Mouse (Mus musculus) MEL (cell line): ENCODE data around the gene Pigk. TPM values are rescaled to one million over a fixed set of nuclear protein-coding genes. Genes with fewer than 3 reads are reported as not detected.

Experiments used
- DNase-seq: peaks from one replicate; pipeline ENCODE4 v3.0.0; 2011; ENCODE audit warnings: low read depth, low spot score
- H3K27ac ChIP-seq: 2 replicates; pipeline ENCODE4 v1.5.1; 2012; ENCODE audit warnings: low read depth, mild to moderate bottlenecking, control low read depth, low read length, moderate library complexity; ENCODE audit not compliant: control insufficient read depth
- H3K27me3 ChIP-seq, 2 experiments: fragments of 150-350 bp in 1 of 2; sonication (generic) in 1 of 2; 2 replicates each; pipeline ENCODE4 v1.6.1; 2012; ENCODE audit warnings: low read length in 2 of 2, mild to moderate bottlenecking in 2 of 2, improper control_type of control experiment in 1 of 2, moderate library complexity in 1 of 2; ENCODE audit not compliant: insufficient read depth in 2 of 2, control insufficient read depth in 1 of 2
- H3K36me3 ChIP-seq, 2 experiments: 2 replicates each; pipeline ENCODE4 v1.6.1; 2012 to 2014; ENCODE audit warnings: low read length in 2 of 2, improper control_type of control experiment in 1 of 2, inconsistent platforms in 1 of 2, mild to moderate bottlenecking in 1 of 2; ENCODE audit not compliant: insufficient read depth in 2 of 2, control insufficient read depth in 1 of 2
- H3K4me1 ChIP-seq, 2 experiments: fragments of 150-350 bp in 1 of 2; sonication (generic) in 1 of 2; 2 replicates each; pipeline ENCODE4 v1.6.1; 2012; ENCODE audit warnings: low read length in 2 of 2, improper control_type of control experiment in 1 of 2, mild to moderate bottlenecking in 1 of 2; ENCODE audit not compliant: insufficient read depth in 2 of 2, control insufficient read depth in 1 of 2
- H3K4me3 ChIP-seq, 2 experiments: fragments of 150-350 bp in 1 of 2; sonication (generic) in 1 of 2; 2 replicates each; pipeline ENCODE4 v1.5.1; 2012; ENCODE audit warnings: low read depth in 2 of 2, low read length in 2 of 2, mild to moderate bottlenecking in 2 of 2, moderate library complexity in 2 of 2, control low read depth in 1 of 2, improper control_type of control experiment in 1 of 2; ENCODE audit not compliant: control insufficient read depth in 1 of 2, insufficient read depth in 1 of 2
- H3K79me2 ChIP-seq: 2 replicates; pipeline ENCODE4 v1.6.1; 2012; ENCODE audit warnings: mild to moderate bottlenecking, low read length, moderate library complexity; ENCODE audit not compliant: control insufficient read depth, poor library complexity, insufficient read depth
- H3K9ac ChIP-seq: 2 replicates; pipeline ENCODE4 v1.6.1; 2012; ENCODE audit warnings: low read depth, mild to moderate bottlenecking, control low read depth, low read length, moderate library complexity; ENCODE audit not compliant: control insufficient read depth, poor library complexity, severe bottlenecking
- H3K9me3 ChIP-seq: fragments of 150-350 bp; sonication (generic); replicated peaks from 2 replicates; pipeline ENCODE4 v1.6.1; 2012; ENCODE audit warnings: mild to moderate bottlenecking, low read length, improper control_type of control experiment, moderate library complexity; ENCODE audit not compliant: insufficient read depth
- CHD1 ChIP-seq: IDR thresholded peaks from 2 replicates; pipeline ENCODE4 v1.6.1; 2012; ENCODE audit warnings: low read depth, mild to moderate bottlenecking, inconsistent platforms, low read length, improper control_type of control experiment
- CHD2 ChIP-seq: IDR thresholded peaks from 2 replicates; pipeline ENCODE4 v1.6.1; 2011; ENCODE audit warnings: low read length, improper control_type of control experiment
- CTCF ChIP-seq, 3 experiments: IDR thresholded peaks in 2 of 3; conservative IDR thresholded peaks in 1 of 3; 2 replicates each; pipeline ENCODE4 v1.5.1; 2011 to 2012; ENCODE audit warnings: low read length in 3 of 3, low read depth in 2 of 3, mild to moderate bottlenecking in 2 of 3, improper control_type of control experiment in 1 of 3, inconsistent platforms in 1 of 3, mixed read lengths in 1 of 3, moderate library complexity in 1 of 3; ENCODE audit not compliant: control insufficient read depth in 1 of 3, insufficient read depth in 1 of 3, poor library complexity in 1 of 3, severe bottlenecking in 1 of 3
- E2F4 ChIP-seq: IDR thresholded peaks from 2 replicates; pipeline ENCODE4 v1.6.1; 2011; ENCODE audit warnings: low read depth, low read length, improper control_type of control experiment, borderline replicate concordance
- ELF1 ChIP-seq: IDR thresholded peaks from 2 replicates; pipeline ENCODE4 v1.6.1; 2014; ENCODE audit warnings: low read depth, mild to moderate bottlenecking, inconsistent platforms, low read length, improper control_type of control experiment, moderate library complexity
- GATA1 ChIP-seq: IDR thresholded peaks from 2 replicates; pipeline ENCODE4 v1.6.1; 2011; ENCODE audit warnings: low read depth, low read length, improper control_type of control experiment
- JUND ChIP-seq: IDR thresholded peaks from 2 replicates; pipeline ENCODE4 v1.6.1; 2011; ENCODE audit warnings: low read depth, mild to moderate bottlenecking, improper control_type of control experiment, low read length
- KAT2A ChIP-seq: conservative IDR thresholded peaks from 2 replicates; pipeline ENCODE4 v1.6.1; 2012; ENCODE audit warnings: low read depth, low read length, improper control_type of control experiment, inconsistent platforms
- MAX ChIP-seq: IDR thresholded peaks from 2 replicates; pipeline ENCODE4 v1.6.1; 2011; ENCODE audit warnings: low read length, improper control_type of control experiment
- MXI1 ChIP-seq: IDR thresholded peaks from 2 replicates; pipeline ENCODE4 v1.6.1; 2011; ENCODE audit warnings: mild to moderate bottlenecking, low read depth, low read length, improper control_type of control experiment
- MYC ChIP-seq: IDR thresholded peaks from 2 replicates; pipeline ENCODE4 v1.6.1; 2011; ENCODE audit warnings: low read depth, mild to moderate bottlenecking, low read length, improper control_type of control experiment, moderate library complexity
- NRF1 ChIP-seq: IDR thresholded peaks from 2 replicates; pipeline ENCODE4 v1.6.1; 2014; ENCODE audit warnings: low read depth, mild to moderate bottlenecking, inconsistent platforms, low read length, improper control_type of control experiment, moderate library complexity; ENCODE audit not compliant: poor library complexity, insufficient read depth, severe bottlenecking
- POLR2AphosphoS2 ChIP-seq: IDR thresholded peaks from 2 replicates; pipeline ENCODE4 v1.6.1; 2011; ENCODE audit warnings: low read length, improper control_type of control experiment
- POLR2AphosphoS5 ChIP-seq: IDR thresholded peaks from 2 replicates; pipeline ENCODE4 v1.6.1; 2012; ENCODE audit warnings: low read depth, borderline replicate concordance, mild to moderate bottlenecking, inconsistent platforms, low read length, moderate library complexity, mixed read lengths
- RAD21 ChIP-seq: IDR thresholded peaks from 2 replicates; pipeline ENCODE4 v1.6.1; 2011; ENCODE audit warnings: mild to moderate bottlenecking, low read depth, low read length, improper control_type of control experiment
- RCOR1 ChIP-seq: IDR thresholded peaks from 2 replicates; pipeline ENCODE4 v1.6.1; 2012; ENCODE audit warnings: low read depth, mild to moderate bottlenecking, inconsistent platforms, low read length, improper control_type of control experiment
- SMC3 ChIP-seq: IDR thresholded peaks from 2 replicates; pipeline ENCODE4 v1.6.1; 2011; ENCODE audit warnings: low read depth, low read length, improper control_type of control experiment
- TAL1 ChIP-seq: IDR thresholded peaks from 2 replicates; pipeline ENCODE4 v1.6.1; 2012; ENCODE audit warnings: mild to moderate bottlenecking, inconsistent platforms, low read length, moderate library complexity, mixed read lengths
- TBP ChIP-seq: IDR thresholded peaks from 2 replicates; pipeline ENCODE4 v1.8.0; 2011; ENCODE audit warnings: low read depth, low read length, improper control_type of control experiment
- ZC3H11A ChIP-seq: IDR thresholded peaks from 2 replicates; pipeline ENCODE4 v1.6.1; 2012; ENCODE audit warnings: low read depth, mild to moderate bottlenecking, inconsistent platforms, low read length, improper control_type of control experiment
- ZKSCAN1 ChIP-seq: IDR thresholded peaks from 2 replicates; pipeline ENCODE4 v1.6.1; 2012; ENCODE audit warnings: low read depth, mild to moderate bottlenecking, inconsistent platforms, low read length, improper control_type of control experiment, moderate library complexity
- ZMIZ1 ChIP-seq: IDR thresholded peaks from 2 replicates; pipeline ENCODE4 v1.6.1; 2012; ENCODE audit warnings: low read depth, mild to moderate bottlenecking, inconsistent platforms, low read length, improper control_type of control experiment, moderate library complexity
- polyA plus RNA-seq, 2 experiments: library from polyadenylated mRNA; stranded (reverse) in 1 of 2; unstranded in 1 of 2; fragments of >175 nt in 1 of 2; fragments of >200 nt in 1 of 2; gene quantifications; 2 replicates each; pipeline versions ENCODE4 v1.2.1 to v1.2.4; 2012; ENCODE audit warnings: low replicate concordance in 2 of 2, low read depth in 1 of 2; ENCODE audit not compliant: insufficient read length in 2 of 2, insufficient read depth in 1 of 2, missing spikeins in 1 of 2
- total RNA-seq: library from RNA; depleted of rRNA; stranded (reverse); fragments of 300-350 nt; gene quantifications from 2 replicates; pipeline ENCODE4 v1.2.3, GENCODE M21; 2012

Gene Pigk
- total and polyA plus RNA-seq, 3 experiments: 14.6 to 17.8 TPM; not detected in 1

DNA sequence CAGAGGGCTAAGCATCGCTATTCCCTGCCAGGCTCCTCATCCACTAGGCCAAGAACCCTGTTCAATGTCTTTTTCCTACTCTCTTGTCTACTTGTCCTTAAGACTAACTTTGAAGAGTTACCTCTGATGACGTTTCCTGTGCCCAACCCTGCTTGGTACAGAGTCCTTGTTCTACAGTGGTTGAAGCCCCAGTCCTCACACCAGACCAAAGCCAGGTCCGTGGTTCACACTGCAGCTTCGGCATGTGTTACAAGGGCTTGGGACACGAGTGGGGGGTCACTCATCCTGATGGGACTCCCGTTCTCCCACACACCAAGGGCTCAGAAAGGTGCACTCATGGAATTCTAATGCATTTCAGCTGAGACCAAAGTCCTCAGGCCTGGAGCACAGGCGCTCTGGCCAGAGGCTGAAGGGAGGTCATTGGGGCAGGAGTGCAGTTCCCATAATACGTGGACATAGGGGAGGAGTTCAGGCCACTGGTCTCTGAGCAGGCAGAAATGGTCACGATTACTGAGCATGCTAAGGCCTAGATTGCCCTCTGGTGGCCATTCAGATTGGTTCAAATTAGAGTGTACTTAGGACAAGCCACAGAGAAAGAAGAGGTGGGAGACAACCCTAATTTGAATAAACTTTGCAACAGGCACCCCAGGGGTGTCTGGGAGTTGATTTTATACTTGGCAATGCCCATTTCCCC is 86.0 kb downstream of the Pigk start:
- Histone ChIP-seq H3K4me3 (no peak overlapping the region), H3K4me1 (no peaks in the 10 kb centered on the region), H3K36me3 (no peaks in the 10 kb centered on the region), H3K27me3 (no peaks in the 10 kb centered on the region), H3K27ac (no peak overlapping the region), H3K9ac (no peak overlapping the region), H3K9me3 (no peaks in the 10 kb centered on the region), H3K79me2 (no peaks in the 10 kb centered on the region)
- TF ChIP-seq MXI1 (no peak), ELF1 (no peak), SMC3 (peak; percentile 80), CTCF (IDR thresholded peaks at IDR 0.05 in 2 of 3, conservative IDR thresholded peaks at IDR 0.05 in 1 of 3; ENCODE audit: control insufficient read depth in 1 of 3, insufficient read depth in 1 of 3, low read depth in 2 of 3, low read length in 3 of 3, poor library complexity in 1 of 3, severe bottlenecking in 1 of 3) (peak; percentile 59 to 73 (median 63)), ZC3H11A (peak; percentile 72), TAL1 (no peak), E2F4 (no peak), POLR2AphosphoS5 (no peak), MYC (no peak), KAT2A (no peak), RAD21 (peak; percentile 81), NRF1 (no peak), GATA1 (no peak)
- DNase-seq: peak; percentile 67

DNA sequence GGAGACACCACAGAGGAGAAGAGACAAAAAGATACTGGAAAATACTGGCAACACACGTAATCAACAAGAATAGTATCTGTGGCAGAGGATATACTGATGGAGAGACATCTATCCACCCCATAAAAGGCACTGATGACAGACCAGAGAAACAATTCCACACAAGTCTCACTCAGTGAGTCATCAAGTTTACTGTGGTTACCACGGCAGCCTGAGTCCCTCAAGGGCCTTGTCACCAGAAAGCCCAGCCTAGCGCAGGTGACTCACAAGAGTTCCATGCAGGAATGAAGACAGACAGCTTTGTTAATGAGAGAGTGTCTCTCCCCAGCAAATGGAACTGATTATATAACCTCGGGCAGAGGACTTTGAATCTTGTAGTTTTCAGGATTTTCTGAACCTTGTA is 100.0 kb downstream of the Pigk start:
- Histone ChIP-seq H3K9ac (no peak overlapping the region), H3K36me3 (peaks cover 0 to 5% of the 10 kb centered on the region in 2 experiments; a peak in 2 of 4 replicates), H3K27ac (no peak overlapping the region), H3K4me1 (peaks cover 0 to 6% of the 10 kb centered on the region in 2 experiments; a peak in 2 of 4 replicates), H3K4me3 (no peak overlapping the region), H3K9me3 (no peaks in the 10 kb centered on the region), H3K79me2 (no peaks in the 10 kb centered on the region), H3K27me3 (no peaks in the 10 kb centered on the region; a peak in 1 of 4 replicates)
- peak; percentile 59 for DNase-seq
- TF ChIP-seq E2F4 (no peak), GATA1 (no peak), KAT2A (no peak), MXI1 (no peak), POLR2AphosphoS5 (no peak), NRF1 (no peak), RCOR1 (no peak), POLR2AphosphoS2 (no peak), ELF1 (no peak), JUND (no peak), CHD2 (no peak), MAX (no peak), TBP (no peak), ZMIZ1 (no peak), CHD1 (no peak), ZKSCAN1 (no peak), SMC3 (no peak)
